Mouse (Mus musculus) liver, postnatal 0 days (tissue): ENCODE data around the gene Sds.

Source experiments
- CTCF ChIP-seq: sonication (generic); IDR thresholded peaks from 2 replicates; pipeline ENCODE4 v1.5.1; 2016; ENCODE audit warnings: antibody characterized with exemption, low read depth
- EP300 ChIP-seq: IDR thresholded peaks from 2 replicates; pipeline ENCODE4 v1.6.1; 2016; ENCODE audit warnings: antibody characterized with exemption, low read depth, mild to moderate bottlenecking

DNA sequence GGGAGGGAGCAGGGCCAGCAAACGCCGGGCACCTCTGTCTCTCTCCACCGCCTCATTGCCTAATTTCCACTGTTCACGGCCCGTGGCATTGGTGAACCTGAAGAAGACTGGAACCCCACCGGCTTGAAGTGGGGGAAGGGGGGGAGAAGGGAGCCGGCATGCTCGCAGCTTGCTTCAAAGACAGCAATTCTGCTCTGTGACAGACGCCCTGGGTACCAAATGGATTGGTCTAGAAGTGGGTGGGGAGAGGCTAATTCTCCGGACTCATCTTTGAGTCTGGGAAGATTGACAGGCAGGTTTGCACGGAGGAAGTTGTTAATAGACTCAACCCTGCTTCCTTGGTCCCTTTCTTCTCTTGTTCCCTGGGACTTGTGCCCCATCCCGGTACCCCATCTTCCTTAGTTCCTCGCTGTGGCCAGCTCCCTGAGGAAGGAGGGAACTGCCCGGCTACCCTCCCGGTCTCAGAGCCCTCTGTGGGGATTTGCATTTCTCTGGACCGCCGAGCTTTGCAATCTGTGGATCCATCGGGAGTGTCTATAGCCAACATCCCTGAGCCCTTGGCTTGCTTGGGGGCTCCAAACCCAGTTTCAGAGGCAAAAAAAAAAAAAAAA, 39.3 kb upstream of the Sds start:
- TF ChIP-seq EP300 (no peak), CTCF (no peak)
